Mouse (Mus musculus) forebrain, embryonic 14.5 days (tissue): ENCODE measurements at regions not wholly inside any gene's neighbourhood (a gene's known extent, or its start where the extent isn't known, plus 50 kb on each side); places are given as distances from the start of the nearest gene placed in this dataset.
A peak's percentile ranks its signal among the peaks of the same experiment; 100 is the strongest.

Experiments
- ATAC-seq: fragments of 200-750 bp; cut with Nextera tagmentation; 2 replicates; pipeline ENCODE4 v1.8.0; 2017; ENCODE audit warnings: mild to moderate bottlenecking, moderate library complexity
- DNase-seq: peaks from one replicate; pipeline ENCODE4 v3.0.0-alpha.2; 2015; ENCODE audit warnings: low spot score
- H3K27ac ChIP-seq: fragments of 300-500 bp; sonication (generic); 2 replicates; pipeline ENCODE4 v1.5.1; 2014; ENCODE audit warnings: low read depth, mild to moderate bottlenecking, control low read depth, low read length, moderate library complexity
- H3K27me3 ChIP-seq: fragments of 300-500 bp; sonication (generic); replicated peaks from 2 replicates; pipeline ENCODE4 v1.6.1; 2014; ENCODE audit warnings: low read length, control low read depth, mixed read lengths; ENCODE audit not compliant: control insufficient read depth, insufficient read depth
- H3K36me3 ChIP-seq: fragments of 300-500 bp; sonication (generic); 2 replicates; pipeline ENCODE4 v1.6.1; 2014; ENCODE audit warnings: low read length, control low read depth; ENCODE audit not compliant: control insufficient read depth, insufficient read depth
- H3K4me1 ChIP-seq: fragments of 300-500 bp; sonication (generic); 2 replicates; pipeline ENCODE4 v1.6.1; 2014; ENCODE audit warnings: antibody characterized with exemption, low read length, control low read depth; ENCODE audit not compliant: control insufficient read depth, insufficient read depth
- H3K4me2 ChIP-seq: fragments of 300-500 bp; sonication (generic); 2 replicates; pipeline ENCODE4 v1.6.1; 2014; ENCODE audit warnings: mild to moderate bottlenecking, control low read depth, low read length
- H3K4me3 ChIP-seq: fragments of 300-500 bp; sonication (generic); 2 replicates; pipeline ENCODE4 v1.5.1; 2014; ENCODE audit warnings: low read depth, low read length, control low read depth
- H3K9ac ChIP-seq: fragments of 300-500 bp; sonication (generic); 2 replicates; pipeline ENCODE4 v1.6.1; 2014; ENCODE audit warnings: mild to moderate bottlenecking, low read length, control low read depth, moderate library complexity
- H3K9me3 ChIP-seq: fragments of 300-500 bp; sonication (generic); replicated peaks from 2 replicates; pipeline ENCODE4 v1.6.1; 2016; ENCODE audit warnings: low read length, control low read depth, mixed read lengths; ENCODE audit not compliant: control insufficient read depth
- WGBS: fragments of 180-500 bp; shearing (Covaris S2); extraction: QIAGEN DNeasy Blood & Tissue Kit; methylation state at CpG from one replicate; pipeline ENCODE4 v1.1.7; 2014; 5-methylcytosine and 5-hydroxymethylcytosine counted together

DNA sequence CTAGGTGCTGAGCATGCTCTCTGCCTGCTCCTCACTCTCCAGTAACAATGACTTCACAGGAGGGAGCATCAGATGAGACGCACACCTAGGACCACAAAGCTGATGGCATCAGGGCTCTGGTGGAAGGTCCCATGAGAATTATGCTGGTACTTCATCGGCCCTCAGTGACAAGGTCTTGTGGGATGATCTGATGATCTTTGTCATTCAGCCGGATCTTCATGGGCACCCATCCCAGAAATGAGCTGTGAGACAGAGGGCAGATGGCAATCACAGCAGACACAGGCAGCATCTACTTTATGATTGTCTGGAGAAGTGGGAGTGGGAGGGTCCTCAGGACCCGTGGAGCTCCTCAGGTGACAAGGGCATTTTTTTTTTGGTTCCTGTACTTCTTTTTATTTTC is 114.7 kb upstream of the Ctnnb1 start:
- H3K27ac ChIP-seq: no peak overlapping the region
- H3K9me3 ChIP-seq: no peaks in the 10 kb centered on the region
- no peaks in the 10 kb centered on the region for H3K27me3 ChIP-seq
- 72% methylated on average over 4 of the region's 4 CpGs for WGBS
- no peaks in the 10 kb centered on the region for H3K36me3 ChIP-seq
- no peak overlapping the region for H3K9ac ChIP-seq
- DNase-seq: peak; percentile 24
- no peaks in the 10 kb centered on the region for H3K4me1 ChIP-seq
- H3K4me3 ChIP-seq: no peak overlapping the region
- H3K4me2 ChIP-seq: no peak overlapping the region
- ATAC-seq: no peak

DNA sequence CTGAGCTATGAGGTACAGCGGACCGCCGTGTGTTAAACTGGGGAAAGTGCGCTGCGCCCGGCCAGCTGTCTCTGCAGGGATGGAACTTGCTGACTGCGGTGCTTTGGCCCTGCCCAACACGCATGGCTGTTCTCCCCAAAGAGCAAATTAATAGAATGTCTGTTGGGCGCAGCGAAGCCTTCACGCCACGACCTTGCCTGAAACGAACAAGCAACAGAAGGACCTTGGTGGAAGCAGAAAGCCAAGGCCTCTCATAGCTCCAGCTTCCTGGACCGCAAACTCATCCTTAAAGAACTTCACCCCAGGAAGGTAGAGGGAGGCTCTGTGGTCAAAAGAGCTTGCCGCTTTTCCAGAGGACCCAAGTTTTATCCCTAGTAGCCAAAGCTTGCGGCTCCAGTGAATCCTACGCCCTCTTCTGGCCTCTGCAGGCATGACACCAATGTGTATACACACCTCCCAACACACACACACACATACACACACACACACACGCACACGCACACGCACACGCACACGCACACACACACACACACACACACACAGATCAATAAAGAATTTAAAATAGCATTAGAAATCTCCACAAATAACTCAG is 110.2 kb upstream of the Ctnnb1 start:
- DNase-seq (no peak), ATAC-seq (no peak)
- Histone ChIP-seq H3K9ac (no peak overlapping the region), H3K9me3 (no peaks in the 10 kb centered on the region), H3K27me3 (no peaks in the 10 kb centered on the region), H3K27ac (no peak overlapping the region), H3K4me2 (no peak overlapping the region), H3K36me3 (no peaks in the 10 kb centered on the region), H3K4me3 (no peak overlapping the region), H3K4me1 (no peaks in the 10 kb centered on the region)
- 94% methylated on average over 22 of the region's 22 CpGs for WGBS

DNA sequence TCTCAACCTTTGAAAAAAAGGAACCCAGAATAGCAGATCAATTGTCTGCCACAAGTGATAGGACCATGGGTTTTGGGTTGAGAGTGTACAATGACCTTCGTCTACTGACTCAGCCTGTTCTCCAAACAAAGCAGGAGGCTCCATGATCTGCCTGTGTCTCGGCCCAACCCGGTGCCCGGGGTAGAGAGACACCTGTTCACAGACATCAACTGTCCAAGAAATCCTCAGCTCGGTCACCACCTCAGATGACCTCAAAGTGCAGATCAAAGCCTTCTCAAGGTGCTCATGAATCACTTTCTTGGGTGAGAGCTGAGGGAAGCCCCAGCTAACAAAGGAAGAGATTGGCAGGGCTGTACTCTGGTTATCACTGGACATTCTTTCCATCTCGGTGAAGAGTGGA is 108.1 kb upstream of the Ctnnb1 start:
- WGBS: 94% methylated on average over 6 of the region's 6 CpGs
- no peaks in the 10 kb centered on the region for H3K9me3 ChIP-seq
- no peak for DNase-seq
- H3K27ac ChIP-seq: no peak overlapping the region
- no peak overlapping the region for H3K9ac ChIP-seq
- H3K36me3 ChIP-seq: no peaks in the 10 kb centered on the region
- no peaks in the 10 kb centered on the region for H3K4me1 ChIP-seq
- H3K4me2 ChIP-seq: no peak overlapping the region
- H3K27me3 ChIP-seq: no peaks in the 10 kb centered on the region
- no peak for ATAC-seq
- H3K4me3 ChIP-seq: no peak overlapping the region

DNA sequence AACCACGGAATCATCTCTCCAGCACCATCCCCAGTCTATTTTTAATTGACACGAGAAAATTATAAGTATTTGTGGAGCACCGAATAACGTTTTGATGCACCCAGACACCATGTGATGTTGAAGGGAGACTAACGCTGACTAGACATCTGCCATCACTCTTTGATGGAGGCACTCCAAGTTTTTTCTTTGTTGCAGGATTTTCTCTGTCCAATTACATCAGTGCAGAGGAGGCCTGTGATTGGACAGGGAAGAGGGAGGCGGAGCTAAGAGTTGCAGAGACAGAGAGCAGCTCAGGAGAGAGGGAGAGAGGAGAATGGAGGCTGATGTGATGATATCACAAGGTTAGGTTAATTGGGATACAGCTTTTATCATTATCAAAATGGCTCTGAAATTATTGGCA is 105.6 kb upstream of the Ctnnb1 start:
- Histone ChIP-seq H3K27ac (no peak overlapping the region), H3K4me2 (no peak overlapping the region), H3K36me3 (no peaks in the 10 kb centered on the region), H3K27me3 (no peaks in the 10 kb centered on the region), H3K4me3 (no peak overlapping the region), H3K4me1 (no peaks in the 10 kb centered on the region), H3K9ac (no peak overlapping the region), H3K9me3 (no peaks in the 10 kb centered on the region)
- WGBS: 54% methylated on average over 6 of the region's 6 CpGs
- DNase-seq (peak; percentile 80), ATAC-seq (peak; percentile 68; the same call in 1 of the 2 replicates)

DNA sequence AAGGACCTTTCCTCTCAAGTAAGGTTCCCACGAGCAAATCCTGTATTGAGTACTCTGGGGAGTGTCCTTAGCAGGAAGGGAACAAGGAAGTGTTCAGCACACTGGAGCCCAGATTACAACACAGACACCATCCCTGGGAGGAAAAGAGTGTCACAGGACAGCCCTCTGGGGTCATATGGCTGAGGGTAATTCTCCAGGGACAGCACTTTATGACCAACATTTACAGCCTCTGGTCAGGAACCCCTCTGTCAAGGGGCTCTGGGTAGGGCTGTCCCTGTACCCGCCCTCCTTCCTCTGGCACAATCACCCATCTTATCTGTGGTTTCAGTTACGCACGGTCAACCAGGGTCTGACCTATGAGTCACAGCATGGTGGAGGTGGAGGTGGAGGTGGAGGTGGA is 102.8 kb upstream of the Ctnnb1 start:
- Histone ChIP-seq H3K27ac (no peak overlapping the region), H3K36me3 (no peaks in the 10 kb centered on the region), H3K27me3 (no peaks in the 10 kb centered on the region), H3K4me2 (no peak overlapping the region), H3K4me1 (no peaks in the 10 kb centered on the region), H3K4me3 (no peak overlapping the region), H3K9me3 (no peaks in the 10 kb centered on the region), H3K9ac (no peak overlapping the region)
- ATAC-seq (no peak), DNase-seq (no peak)
- 80% methylated on average over 4 of the region's 4 CpGs for WGBS

DNA sequence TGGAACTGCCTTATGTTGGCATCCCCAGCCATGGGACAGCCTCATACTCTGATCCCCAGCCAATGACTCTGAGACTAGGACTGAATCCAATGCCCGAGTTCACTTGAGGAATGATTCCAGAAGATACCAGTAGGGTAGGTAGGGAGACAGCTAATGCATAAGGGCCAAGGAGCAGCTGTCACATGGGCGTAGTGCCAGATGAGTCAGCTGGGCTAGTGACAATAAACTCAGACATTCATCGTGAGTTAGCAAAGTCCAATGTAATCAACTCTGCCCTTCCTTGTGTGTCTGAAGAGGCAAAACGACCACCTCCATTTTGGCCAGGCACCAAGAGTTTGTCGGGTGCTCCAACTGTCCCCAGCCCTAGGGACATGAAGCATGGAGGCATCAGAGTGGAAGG is 98.5 kb upstream of the Ctnnb1 start:
- ATAC-seq (0 out of 2 replicates have a peak, but pooled peaks have one; percentile 44), DNase-seq (peak; percentile 61)
- no peaks in the 10 kb centered on the region for H3K36me3 ChIP-seq

DNA sequence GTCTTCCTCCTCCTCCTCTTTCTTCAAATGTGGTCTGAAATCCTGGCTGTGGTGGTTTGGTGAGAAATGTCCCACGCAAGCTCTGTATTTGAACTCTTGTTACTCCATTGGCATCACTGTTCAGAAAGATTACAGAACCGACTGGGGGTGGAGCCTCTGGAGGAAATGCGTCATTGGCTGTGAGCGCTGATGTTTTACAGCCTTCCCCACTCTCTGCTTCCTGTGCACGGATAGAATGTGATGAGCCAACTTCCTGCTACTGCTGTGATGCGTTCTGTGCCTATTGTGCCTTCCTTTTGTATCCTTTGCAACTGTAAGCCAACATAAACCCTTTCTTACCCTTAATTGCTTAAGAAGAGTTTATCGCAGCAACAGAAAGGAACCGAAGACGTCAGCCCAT is 94.8 kb upstream of the Ctnnb1 start:
- Histone ChIP-seq H3K4me3 (no peak overlapping the region), H3K9ac (no peak overlapping the region), H3K27ac (no peak overlapping the region), H3K4me2 (no peak overlapping the region), H3K36me3 (no peaks in the 10 kb centered on the region), H3K27me3 (no peaks in the 10 kb centered on the region), H3K4me1 (no peaks in the 10 kb centered on the region), H3K9me3 (no peaks in the 10 kb centered on the region)
- ATAC-seq (no peak), DNase-seq (no peak)
- WGBS: 86% methylated on average over 9 of the region's 9 CpGs

More for the DNA sequence above, 98.5 kb upstream of the Ctnnb1 start:
- H3K27ac ChIP-seq: no peak overlapping the region
- no peaks in the 10 kb centered on the region for H3K4me1 ChIP-seq
- H3K9ac ChIP-seq: no peak overlapping the region
- WGBS: 58% methylated on average over 5 of the region's 5 CpGs
- no peaks in the 10 kb centered on the region for H3K9me3 ChIP-seq
- no peak overlapping the region for H3K4me2 ChIP-seq
- H3K4me3 ChIP-seq: no peak overlapping the region
- H3K27me3 ChIP-seq: no peaks in the 10 kb centered on the region

DNA sequence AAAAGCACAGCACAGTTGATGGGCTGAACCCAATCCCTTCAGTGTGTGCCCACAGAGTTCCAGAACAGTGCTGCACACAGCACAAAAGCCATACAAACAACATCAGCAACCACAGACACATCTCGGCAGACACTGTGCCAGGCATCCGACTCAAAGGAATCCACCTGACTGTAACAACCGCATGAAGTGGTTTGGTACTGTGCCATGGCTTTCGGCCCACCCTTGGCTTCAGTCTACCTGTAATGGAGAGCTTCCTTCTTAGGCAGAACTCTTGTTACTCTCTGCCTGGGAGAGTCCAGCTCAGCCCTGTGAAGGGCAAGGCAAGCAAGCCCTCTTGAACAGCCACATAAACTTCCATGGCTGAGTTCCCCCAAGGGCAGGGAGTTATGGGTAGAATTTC is 93.4 kb upstream of the Ctnnb1 start:
- no peaks in the 10 kb centered on the region for H3K27me3 ChIP-seq
- no peaks in the 10 kb centered on the region for H3K9me3 ChIP-seq
- 80% methylated on average over 4 of the region's 4 CpGs for WGBS
- no peak overlapping the region for H3K4me3 ChIP-seq
- no peak for ATAC-seq
- H3K9ac ChIP-seq: no peak overlapping the region
- H3K36me3 ChIP-seq: no peaks in the 10 kb centered on the region
- H3K4me1 ChIP-seq: no peaks in the 10 kb centered on the region
- DNase-seq: no peak
- no peak overlapping the region for H3K4me2 ChIP-seq
- H3K27ac ChIP-seq: no peak overlapping the region

DNA sequence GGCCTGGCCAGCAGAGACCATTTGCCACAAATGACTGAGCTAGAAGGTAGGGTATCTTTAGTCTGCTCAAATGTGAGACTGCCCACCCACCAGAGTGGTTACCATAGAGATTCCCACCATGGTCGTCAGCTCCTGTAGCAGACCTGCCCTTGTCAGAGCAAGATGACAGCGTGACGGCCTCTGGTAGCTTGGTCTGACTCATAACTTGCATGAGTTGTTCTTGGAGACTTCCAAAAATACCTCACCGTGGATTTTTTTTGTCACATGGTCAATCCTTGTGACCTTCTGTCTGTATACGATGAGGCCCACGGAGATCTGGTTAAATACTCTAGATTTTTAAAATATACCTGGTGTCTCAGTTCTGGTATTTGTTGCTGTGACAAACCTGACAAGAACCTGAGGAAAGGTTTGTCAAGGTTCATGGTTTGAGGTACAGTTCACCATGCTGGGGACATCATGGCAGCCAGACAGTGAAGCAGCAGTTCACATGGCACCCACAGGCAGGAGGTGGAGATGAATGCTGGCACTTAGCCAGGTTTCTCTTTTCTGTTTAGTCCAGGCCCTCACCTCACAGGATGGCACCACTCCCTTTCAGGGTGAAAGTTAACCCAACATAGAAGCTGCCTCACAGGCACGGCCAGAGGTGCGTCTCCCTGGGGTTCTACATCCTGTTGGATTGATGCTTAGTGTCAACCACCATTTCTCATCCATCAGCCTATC is 91.4 kb upstream of the Ctnnb1 start:
- Histone ChIP-seq H3K4me3 (no peak overlapping the region), H3K4me1 (no peaks in the 10 kb centered on the region), H3K36me3 (no peaks in the 10 kb centered on the region), H3K27me3 (no peaks in the 10 kb centered on the region), H3K4me2 (no peak overlapping the region), H3K27ac (no peak overlapping the region), H3K9me3 (no peaks in the 10 kb centered on the region), H3K9ac (no peak overlapping the region)
- DNase-seq (no peak), ATAC-seq (no peak)
- WGBS: 90% methylated on average over 8 of the region's 8 CpGs
